Mouse (Mus musculus) naive thymus-derived CD4-positive, alpha-beta T cell, adult 5 months (primary cell): ENCODE measurements around the gene Nat14. TPM values are rescaled to one million over a fixed set of nuclear protein-coding genes. Genes with fewer than 3 reads are reported as not detected.

Experiments
- polyA plus RNA-seq: library from polyadenylated mRNA; unstranded; fragments of 100-300 nt; shearing (Covaris generic); gene quantifications from one replicate; pipeline ENCODE4 v1.2.1, GENCODE M21; 2017

Nat14 gene
- polyA plus RNA-seq = not detected

GRCm38 (mm10) chr7:4921824-4922482 is at the start of gene Nat14:
Gene Nat14, plus strand, starts transcription at chr7:4922028.

GRCm38 (mm10) chr7:4876753-4877221 is 45.0 kb upstream of the Nat14 start, which contains the start of gene Isoc2a:
Gene Isoc2a, plus strand, starts transcription at chr7:4877153.

GRCm38 (mm10) chr7:4906466-4906950 is 15.3 kb upstream of the Nat14 start, which contains the start of gene Gm36210:
Gene Gm36210, minus strand, starts transcription at chr7:4906516.

GRCm38 (mm10) chr7:4915007-4915665 is 6.7 kb upstream of the Nat14 start, which contains the start of gene Zfp628:
Gene Zfp628, plus strand, starts transcription at chr7:4915217.

GRCm38 (mm10) chr7:4925441-4926381 is 3.9 kb downstream of the Nat14 start, which contains the start of gene Ssc5d:
Gene Ssc5d, plus strand, starts transcription at chr7:4925785.

GRCm38 (mm10) chr7:4964272-4964671 is 42.4 kb downstream of the Nat14 start, which contains the start of gene Sbk2:
Gene Sbk2, minus strand, starts transcription at chr7:4964406.

GRCm38 (mm10) chr7:4971068-4971467 is 49.2 kb downstream of the Nat14 start, which contains the start of gene Sbk3:
Gene Sbk3, minus strand, starts transcription at chr7:4971168.

Other genes with a start within 250 kb of the Nat14 start
- 76.5 TPM for gene Hspbp1, start 237.0 kb upstream of the Nat14 start, polyA plus RNA-seq
- gene Brsk1, start 231.4 kb upstream of the Nat14 start, polyA plus RNA-seq = not detected
- not detected for gene Tmem150b, start 196.8 kb upstream of the Nat14 start, polyA plus RNA-seq
- 37.1 TPM for gene Kmt5c, start 181.9 kb upstream of the Nat14 start, polyA plus RNA-seq
- 2.0 TPM for gene Cox6b2, start 168.9 kb upstream of the Nat14 start, polyA plus RNA-seq
- gene Fam71e2, start 150.7 kb upstream of the Nat14 start, polyA plus RNA-seq = not detected
- not detected for gene Il11, start 139.2 kb upstream of the Nat14 start, polyA plus RNA-seq
- not detected for gene Tmem190, start 139.1 kb upstream of the Nat14 start, polyA plus RNA-seq
- 2.8 TPM for gene Tmem238, start 132.4 kb upstream of the Nat14 start, polyA plus RNA-seq
- 358 TPM for gene Rpl28, start 129.2 kb upstream of the Nat14 start, polyA plus RNA-seq
- gene Ube2s, start 109.4 kb upstream of the Nat14 start, polyA plus RNA-seq = 236 TPM
- gene Shisa7, start 77.3 kb upstream of the Nat14 start, polyA plus RNA-seq = 0.12 TPM
- 7.4 TPM for gene Isoc2b, start 51.8 kb upstream of the Nat14 start, polyA plus RNA-seq
- gene Isoc2a, start 44.9 kb upstream of the Nat14 start, polyA plus RNA-seq = 0.77 TPM
- not detected for gene Gm36210, start 15.5 kb upstream of the Nat14 start, polyA plus RNA-seq
- gene Zfp628, start 6.8 kb upstream of the Nat14 start, polyA plus RNA-seq = 2.5 TPM
- gene Ssc5d, start 3.8 kb downstream of the Nat14 start, polyA plus RNA-seq = not detected
- gene Sbk2, start 42.4 kb downstream of the Nat14 start, polyA plus RNA-seq = not detected
- gene Sbk3, start 49.1 kb downstream of the Nat14 start, polyA plus RNA-seq = not detected
- 18.4 TPM for gene Zfp579, start 74.1 kb downstream of the Nat14 start, polyA plus RNA-seq
- gene Zfp524, start 92.4 kb downstream of the Nat14 start, polyA plus RNA-seq = 21.0 TPM
- gene Fiz1, start 92.7 kb downstream of the Nat14 start, polyA plus RNA-seq = 54.8 TPM
- gene Gm44973, start 93.5 kb downstream of the Nat14 start, polyA plus RNA-seq = 5.0 TPM
- gene Zfp865, start 98.3 kb downstream of the Nat14 start, polyA plus RNA-seq = 10.7 TPM
- gene Ccdc106, start 98.5 kb downstream of the Nat14 start, polyA plus RNA-seq = not detected
- gene 4632433K11Rik, start 112.1 kb downstream of the Nat14 start, polyA plus RNA-seq = not detected
- 2.1 TPM for gene Zfp784, start 116.4 kb downstream of the Nat14 start, polyA plus RNA-seq
- 5.0 TPM for gene Zfp580, start 129.5 kb downstream of the Nat14 start, polyA plus RNA-seq
- 117 TPM for gene U2af2, start 140.1 kb downstream of the Nat14 start, polyA plus RNA-seq
- 23.9 TPM for gene Epn1, start 158.2 kb downstream of the Nat14 start, polyA plus RNA-seq
- gene Rfpl4, start 194.9 kb downstream of the Nat14 start, polyA plus RNA-seq = not detected
- not detected for gene Rasl2-9, start 203.9 kb downstream of the Nat14 start, polyA plus RNA-seq
- gene Vmn1r55, start 227.6 kb downstream of the Nat14 start, polyA plus RNA-seq = 0.30 TPM